Mouse (Mus musculus) brain, adult 10 weeks (tissue): ENCODE results near the gene Glb1. TPM values are rescaled to one million over a fixed set of nuclear protein-coding genes. Genes with fewer than 3 reads are reported as not detected.

ENCODE experiments used
- polyA plus RNA-seq: library from polyadenylated mRNA; stranded (reverse); fragments of 350-450 nt; fragmentation: Illumina TruSeq; extraction: RNeasy Lipid Tissue Mini Kit (QIAGEN cat#74804); gene quantifications from one replicate; pipeline ENCODE4 v1.2.3, GENCODE M21; 2015; ENCODE audit warnings: low read depth, low replicate concordance

Gene Glb1
- polyA plus RNA-seq = 20.6 TPM

DNA sequence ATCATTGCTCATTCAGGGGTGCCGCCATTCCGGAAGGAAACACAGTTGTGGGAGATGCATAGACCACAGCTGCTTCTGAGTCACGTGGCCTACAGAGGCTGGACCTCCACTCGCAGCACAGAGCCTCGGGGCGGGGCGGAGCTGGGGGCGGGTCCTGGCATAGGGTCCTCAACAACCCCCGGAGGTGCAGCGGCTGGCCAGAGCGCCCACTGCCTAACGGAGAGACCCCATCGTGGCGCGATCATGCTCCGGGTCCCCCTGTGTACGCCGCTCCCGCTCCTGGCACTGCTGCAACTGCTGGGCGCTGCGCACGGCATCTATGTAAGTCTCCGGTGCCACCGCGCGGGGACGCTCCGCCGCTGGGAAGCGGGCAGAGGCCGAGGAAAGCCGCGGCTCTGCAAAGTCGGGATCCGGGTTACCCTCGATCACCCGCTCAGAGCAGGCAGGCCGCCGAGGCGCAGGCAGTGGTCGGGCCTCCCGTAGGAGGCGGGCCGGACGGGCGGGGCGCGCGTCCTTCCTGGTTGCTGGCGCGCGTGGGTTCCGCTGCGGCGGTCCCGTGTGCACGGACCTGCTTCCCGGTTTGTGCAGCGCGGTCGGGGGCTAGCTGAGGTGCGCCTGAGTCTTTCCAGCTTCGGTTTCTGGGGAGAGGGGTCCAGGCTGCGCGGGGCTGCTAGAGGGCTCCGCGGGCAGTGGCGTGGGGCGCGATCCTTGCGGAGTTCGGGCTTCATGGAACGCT lies at the start of gene Glb1, which contains the start of gene Tmppe:
Gene Glb1, plus strand, starts transcription at position 128 of the 736 bp plus-strand sequence.
Gene Tmppe, plus strand, starts transcription at position 157 of the 736 bp plus-strand sequence.

DNA sequence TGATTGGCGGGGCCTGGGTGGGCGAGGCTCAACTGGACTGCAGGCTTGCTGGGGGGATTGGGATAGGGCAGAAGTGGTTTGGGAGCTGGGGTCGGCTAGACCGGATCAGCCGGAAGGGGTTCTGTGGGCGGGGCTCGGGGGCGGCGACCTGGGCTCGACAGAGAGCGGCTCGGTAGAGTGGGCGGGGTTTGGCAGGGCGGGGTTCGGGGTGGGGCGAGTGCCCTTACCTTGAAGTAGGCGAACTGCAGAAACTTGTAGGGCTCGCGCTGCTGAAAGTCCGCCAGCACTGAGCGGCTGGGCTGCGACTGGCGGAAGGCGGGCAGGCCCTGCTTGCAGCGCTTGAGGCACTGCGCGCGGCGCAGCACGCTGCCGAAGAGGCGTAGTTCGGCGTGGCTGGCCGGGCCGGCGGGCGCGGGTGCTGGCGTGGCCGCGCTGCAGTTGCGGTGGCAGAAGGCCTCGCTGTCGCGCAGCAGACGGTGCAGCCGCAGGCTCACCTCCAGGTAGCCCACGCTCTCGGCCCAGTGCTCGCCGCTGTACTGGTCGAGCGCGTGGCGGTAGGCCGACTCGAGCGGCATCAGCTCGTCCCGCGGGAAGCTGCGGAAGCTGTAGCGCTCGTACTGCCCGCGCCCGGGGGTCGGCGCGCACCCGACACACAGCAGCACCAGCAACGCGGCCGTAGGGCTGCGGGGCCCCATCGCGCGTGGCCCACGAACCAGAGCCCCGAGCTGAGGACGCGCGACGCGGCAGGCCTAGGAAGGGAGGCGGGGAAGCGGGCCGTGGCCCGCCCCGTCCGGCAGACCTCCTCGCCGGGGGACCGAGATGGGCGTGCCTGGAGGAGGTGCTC lies 10.7 kb upstream of the Glb1 start, which contains the start of gene Crtap:
Gene Crtap, minus strand, starts transcription at position 771 of the 844 bp plus-strand sequence.

DNA sequence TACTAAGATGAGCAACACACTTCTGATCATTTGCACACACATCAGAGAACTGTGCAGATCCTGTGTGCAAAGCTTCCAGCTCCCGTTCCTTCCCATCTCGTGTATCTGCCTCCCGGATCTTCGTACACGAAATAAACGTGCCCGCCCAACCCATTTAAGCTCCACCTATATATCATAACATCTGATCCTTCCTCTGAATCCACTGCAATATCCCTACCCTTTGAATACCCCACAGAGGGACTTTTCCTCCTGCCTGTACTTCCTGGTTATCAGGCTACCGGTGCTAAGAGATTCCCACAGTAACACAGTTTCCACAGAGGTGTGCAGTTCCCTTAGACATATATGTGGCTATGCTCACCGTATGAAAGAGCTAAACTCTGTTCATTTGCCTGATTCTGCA lies 103.9 kb downstream of the Glb1 start, which contains the start of gene Ccr4:
Gene Ccr4, minus strand, starts transcription at position 101 of the 400 bp plus-strand sequence.

DNA sequence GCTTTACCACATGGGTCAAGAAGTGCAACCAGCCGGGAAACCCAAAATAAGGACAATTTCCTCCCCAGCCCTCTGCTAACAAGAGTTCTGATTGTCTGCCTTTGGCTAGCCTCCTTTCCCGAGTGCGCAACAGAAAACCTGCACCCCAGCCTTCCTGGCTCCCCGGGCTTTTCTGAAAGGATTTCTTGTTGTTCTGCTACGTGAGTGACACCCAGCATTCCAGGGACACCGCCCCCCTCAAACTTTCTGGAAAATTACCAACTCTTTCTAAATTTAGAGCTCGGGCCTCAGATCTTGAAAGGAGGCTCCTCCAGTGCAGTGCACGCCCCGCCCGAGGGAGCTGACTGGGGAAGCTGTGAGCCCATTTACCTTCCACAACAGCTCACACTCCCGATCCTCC lies 114.5 kb downstream of the Glb1 start, which contains the start of gene C130032M10Rik:
Gene C130032M10Rik, plus strand, starts transcription at position 334 of the 400 bp plus-strand sequence.

Other genes starting within 250 kb of the Glb1 start
- gene Bcl2a1c, start 70.9 kb upstream of the Glb1 start, polyA plus RNA-seq = not detected
- gene Crtap, start 10.4 kb upstream of the Glb1 start, polyA plus RNA-seq = 7.4 TPM
- gene Tmppe, start within 50 bp of the Glb1 start, polyA plus RNA-seq = 5.6 TPM
- not detected for gene Ccr4, start 103.8 kb downstream of the Glb1 start, polyA plus RNA-seq
- not detected for gene C130032M10Rik, start 114.6 kb downstream of the Glb1 start, polyA plus RNA-seq
- 0.19 TPM for gene Trim71, start 163.3 kb downstream of the Glb1 start, polyA plus RNA-seq
- gene Cnot10, start 239.1 kb downstream of the Glb1 start, polyA plus RNA-seq = 48.7 TPM